Mouse (Mus musculus): ENCODE measurements at regions not wholly inside any gene's neighbourhood (a gene's known extent, or its start where the extent isn't known, plus 50 kb on each side); places are given as distances from the start of the nearest gene placed in this dataset.

- Histone ChIP-seq H3K4me3 (no peak overlapping the region), H3K36me3 (no peaks in the 10 kb centered on the region), H3K4me1 (no peaks in the 10 kb centered on the region), H3K9me3 (no peaks in the 10 kb centered on the region), H3K4me2 (replicated peaks) (no peak overlapping the region), H3K27me3 (no peaks in the 10 kb centered on the region), H3K9ac (replicated peaks) (no peak overlapping the region), H3K27ac (replicated peaks) (no peak overlapping the region)
- WGBS, result 87% methylated on average over 8 of the region's 8 CpGs
- no peak for ATAC-seq (replicated peaks)
Measured at GRCm38 (mm10) chr15:63603100-63603714, 241.8 kb downstream of the Gsdmc2 start.

DNA sequence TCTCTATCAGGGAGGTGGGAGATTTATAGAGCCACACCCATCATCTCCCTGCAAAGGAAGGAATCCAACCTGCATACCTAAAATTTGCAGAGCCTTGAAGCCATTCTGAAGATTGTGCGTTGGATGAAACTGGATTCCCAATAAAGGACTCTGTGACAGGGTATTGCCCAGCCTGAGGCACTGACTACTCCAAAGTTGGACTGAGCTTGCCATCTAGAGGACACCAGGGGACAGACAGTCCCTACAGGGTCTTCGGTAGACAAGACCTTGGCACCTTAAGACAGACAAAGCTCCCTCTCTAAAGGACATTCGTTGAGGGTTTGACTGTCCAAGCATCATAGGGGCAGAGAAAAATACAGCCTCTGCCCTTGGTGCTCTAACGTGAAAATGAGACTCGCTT, 243.4 kb downstream of the Gsdmc2 start:
- peak; percentile 83 for ATAC-seq (replicated peaks)
- no peaks in the 10 kb centered on the region for H3K36me3 ChIP-seq
- H3K27ac ChIP-seq (replicated peaks), result no peak overlapping the region
- H3K4me3 ChIP-seq, result no peak overlapping the region
- H3K9ac ChIP-seq (replicated peaks), result no peak overlapping the region
- H3K27me3 ChIP-seq, result no peaks in the 10 kb centered on the region
- H3K4me2 ChIP-seq (replicated peaks), result no peak overlapping the region
- H3K9me3 ChIP-seq, result no peaks in the 10 kb centered on the region
- WGBS, result 49% methylated on average over 5 of the region's 5 CpGs
- H3K4me1 ChIP-seq, result no peaks in the 10 kb centered on the region

- 97% methylated on average over 5 of the region's 5 CpGs for WGBS
- no peak for ATAC-seq (replicated peaks)
Measured at GRCm38 (mm10) chr15:63592758-63593463, 252.1 kb downstream of the Gsdmc2 start.

GRCm38 (mm10) chr15:63559293-63559692, 285.7 kb downstream of the Gsdmc2 start:
- no peak overlapping the region for H3K9ac ChIP-seq (replicated peaks)
- H3K4me2 ChIP-seq (replicated peaks), result no peak overlapping the region
- no peaks in the 10 kb centered on the region for H3K36me3 ChIP-seq
- no peaks in the 10 kb centered on the region for H3K9me3 ChIP-seq
- WGBS, result 79% methylated on average over 2 of the region's 2 CpGs
- H3K27ac ChIP-seq (replicated peaks), result no peak overlapping the region
- H3K27me3 ChIP-seq, result no peaks in the 10 kb centered on the region
- no peak for ATAC-seq (replicated peaks)
- no peak overlapping the region for H3K4me3 ChIP-seq
- no peaks in the 10 kb centered on the region for H3K4me1 ChIP-seq

More at GRCm38 (mm10) chr15:63592758-63593463, 252.1 kb downstream of the Gsdmc2 start:
- Histone ChIP-seq H3K4me2 (replicated peaks) (no peak overlapping the region), H3K27ac (replicated peaks) (no peak overlapping the region), H3K9me3 (no peaks in the 10 kb centered on the region), H3K36me3 (no peaks in the 10 kb centered on the region), H3K4me3 (no peak overlapping the region), H3K4me1 (no peaks in the 10 kb centered on the region), H3K9ac (replicated peaks) (no peak overlapping the region), H3K27me3 (no peaks in the 10 kb centered on the region)

GRCm38 (mm10) chr15:63558691-63559090, 286.3 kb downstream of the Gsdmc2 start:
- Histone ChIP-seq H3K4me3 (no peak overlapping the region), H3K4me1 (no peaks in the 10 kb centered on the region), H3K9ac (replicated peaks) (no peak overlapping the region), H3K4me2 (replicated peaks) (no peak overlapping the region), H3K36me3 (no peaks in the 10 kb centered on the region), H3K27ac (replicated peaks) (no peak overlapping the region), H3K27me3 (no peaks in the 10 kb centered on the region), H3K9me3 (no peaks in the 10 kb centered on the region)
- WGBS, result 96% methylated on average over 1 of the region's 1 CpGs
- ATAC-seq (replicated peaks), result no peak

DNA sequence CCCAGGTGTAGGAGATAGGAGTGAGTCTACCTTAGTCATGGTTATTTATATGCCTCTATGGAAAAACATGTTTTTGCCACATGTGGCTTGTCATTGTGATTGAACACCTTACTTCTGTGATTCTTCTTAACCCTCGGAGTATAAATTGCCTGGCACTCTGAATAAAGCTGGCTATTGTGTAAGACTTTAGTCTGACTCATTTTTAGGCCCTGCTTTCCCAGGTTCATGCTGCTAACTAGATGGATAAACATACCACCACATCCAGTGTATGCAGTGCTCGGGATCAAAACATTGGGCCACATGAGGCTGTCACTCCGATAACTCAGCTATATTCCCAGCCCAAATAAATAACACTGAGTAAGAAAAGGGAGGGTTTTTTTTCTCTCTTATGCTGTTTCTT, 287.2 kb downstream of the Gsdmc2 start:
- Histone ChIP-seq H3K27me3 (no peaks in the 10 kb centered on the region), H3K4me3 (no peak overlapping the region), H3K4me1 (no peaks in the 10 kb centered on the region), H3K27ac (replicated peaks) (no peak overlapping the region), H3K9ac (replicated peaks) (no peak overlapping the region), H3K36me3 (no peaks in the 10 kb centered on the region), H3K4me2 (replicated peaks) (no peak overlapping the region), H3K9me3 (no peaks in the 10 kb centered on the region)
- ATAC-seq (replicated peaks), result no peak
- WGBS, result 75% methylated on average over 3 of the region's 3 CpGs

DNA sequence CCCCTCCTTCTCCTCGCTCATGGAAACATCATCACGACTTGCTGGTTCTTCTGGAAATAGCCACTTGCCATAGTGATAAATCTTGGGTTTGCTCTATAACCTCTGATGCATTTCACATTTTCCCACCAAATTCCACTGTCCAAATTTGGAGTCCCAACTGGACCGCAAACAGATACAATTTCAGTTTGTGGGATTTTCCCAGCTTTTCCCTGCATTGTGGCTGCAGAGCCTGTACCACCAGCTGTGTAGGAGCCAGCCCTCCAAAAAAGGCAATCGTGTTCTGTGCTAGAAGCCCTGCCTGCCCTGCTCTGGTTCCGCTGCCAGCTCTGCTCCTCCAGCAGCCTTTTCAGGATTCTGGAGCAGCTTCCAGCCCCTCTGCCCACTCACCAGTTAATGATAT, 291.4 kb downstream of the Gsdmc2 start:
- no peaks in the 10 kb centered on the region for H3K36me3 ChIP-seq
- no peak overlapping the region for H3K4me3 ChIP-seq
- no peaks in the 10 kb centered on the region for H3K9me3 ChIP-seq
- ATAC-seq (replicated peaks), result no peak
- H3K4me1 ChIP-seq, result no peaks in the 10 kb centered on the region
- WGBS, result 57% methylated on average over 5 of the region's 5 CpGs
- H3K4me2 ChIP-seq (replicated peaks), result no peak overlapping the region
- no peak overlapping the region for H3K9ac ChIP-seq (replicated peaks)
- no peaks in the 10 kb centered on the region for H3K27me3 ChIP-seq
- H3K27ac ChIP-seq (replicated peaks), result no peak overlapping the region

DNA sequence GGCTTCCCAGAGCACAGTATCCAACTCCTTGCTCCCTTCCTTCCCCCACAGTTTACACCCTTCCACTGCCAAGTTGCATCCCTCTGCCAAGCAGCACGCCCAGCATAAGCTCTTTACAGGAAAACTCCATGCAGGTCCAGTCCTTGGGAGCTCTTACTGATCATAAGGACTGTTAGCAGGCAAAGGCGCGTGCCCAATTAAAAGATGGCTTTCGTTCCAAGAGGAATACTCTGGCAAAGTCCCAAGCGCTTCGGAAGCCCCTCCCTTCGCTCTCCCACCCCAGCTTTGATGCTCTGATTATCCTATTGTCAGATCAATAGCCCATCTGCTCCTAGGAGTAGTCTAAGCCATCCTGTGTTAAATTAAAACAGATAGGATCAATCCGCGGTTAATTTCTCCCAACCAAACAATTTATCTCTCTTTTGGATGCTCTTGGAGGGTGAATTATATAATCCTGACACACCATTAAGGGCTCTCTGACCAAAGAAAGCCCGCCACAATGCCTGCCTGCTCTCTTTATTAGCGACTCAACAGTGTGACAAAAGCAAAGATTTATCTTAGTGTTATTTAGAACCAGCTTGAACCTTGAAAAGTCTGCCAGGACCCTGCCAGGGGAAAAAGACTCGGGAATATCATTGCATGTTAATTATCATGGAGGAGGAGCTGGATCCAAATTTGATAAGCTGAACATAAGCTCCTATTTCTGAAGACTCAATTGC, 312.5 kb downstream of the Gsdmc2 start:
- Histone ChIP-seq H3K27ac (replicated peaks) (peak overlapping the region; percentile 86), H3K36me3 (no peaks in the 10 kb centered on the region), H3K4me2 (replicated peaks) (peak overlapping the region; percentile 34), H3K9ac (replicated peaks) (no peak overlapping the region), H3K27me3 (no peaks in the 10 kb centered on the region), H3K4me3 (peak overlapping the region; percentile 8), H3K9me3 (no peaks in the 10 kb centered on the region), H3K4me1 (peaks cover 22% of the 10 kb centered on the region)
- WGBS, result 16% methylated on average over 12 of the region's 12 CpGs
- ATAC-seq (replicated peaks), result peak; percentile 96

DNA sequence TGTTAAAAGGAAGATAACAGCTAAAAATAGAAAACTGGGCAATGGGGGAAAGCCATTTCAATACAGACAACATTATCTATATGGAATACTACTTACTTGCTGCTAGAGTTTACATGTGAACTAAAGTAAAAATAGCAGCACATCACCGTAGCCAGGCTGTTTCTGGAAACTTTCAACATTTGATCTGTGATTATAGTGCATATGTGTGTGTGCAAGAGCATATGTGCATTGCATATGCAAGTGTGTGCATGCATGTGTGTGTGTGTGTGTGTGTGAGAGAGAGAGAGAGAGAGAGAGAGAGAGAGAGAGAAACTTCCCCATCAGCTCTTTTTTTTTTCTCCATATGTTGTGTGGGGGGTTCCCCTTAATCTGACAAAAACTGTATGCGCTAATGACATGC, 317.7 kb downstream of the Gsdmc2 start:
- Histone ChIP-seq H3K27me3 (no peaks in the 10 kb centered on the region), H3K9me3 (no peaks in the 10 kb centered on the region), H3K4me3 (no peak overlapping the region), H3K4me1 (peaks cover 12% of the 10 kb centered on the region), H3K36me3 (no peaks in the 10 kb centered on the region), H3K4me2 (replicated peaks) (no peak overlapping the region), H3K27ac (replicated peaks) (no peak overlapping the region), H3K9ac (replicated peaks) (no peak overlapping the region)
- WGBS, result 77% methylated on average over 2 of the region's 2 CpGs
- ATAC-seq (replicated peaks), result peak; percentile 60; the same call in 1 of the 2 replicates

- Histone ChIP-seq H3K4me2 (replicated peaks) (no peak overlapping the region), H3K4me3 (no peak overlapping the region), H3K27ac (replicated peaks) (no peak overlapping the region), H3K4me1 (peaks cover 7% of the 10 kb centered on the region), H3K36me3 (no peaks in the 10 kb centered on the region), H3K27me3 (no peaks in the 10 kb centered on the region), H3K9ac (replicated peaks) (no peak overlapping the region), H3K9me3 (no peaks in the 10 kb centered on the region)
- 69% methylated on average over 2 of the region's 2 CpGs for WGBS
- peak; percentile 64; the same call in 1 of the 2 replicates for ATAC-seq (replicated peaks)
Measured at GRCm38 (mm10) chr15:63526820-63527219, 318.2 kb downstream of the Gsdmc2 start.

- ATAC-seq (replicated peaks), result no peak
- H3K36me3 ChIP-seq, result no peaks in the 10 kb centered on the region
- H3K4me3 ChIP-seq, result no peak overlapping the region
- H3K9me3 ChIP-seq, result no peaks in the 10 kb centered on the region
- H3K27ac ChIP-seq (replicated peaks), result no peak overlapping the region
- H3K27me3 ChIP-seq, result no peaks in the 10 kb centered on the region
- no peak overlapping the region for H3K4me2 ChIP-seq (replicated peaks)
- H3K4me1 ChIP-seq, result no peaks in the 10 kb centered on the region
- H3K9ac ChIP-seq (replicated peaks), result no peak overlapping the region
- WGBS, result 70% methylated on average over 3 of the region's 3 CpGs
Measured at GRCm38 (mm10) chr15:63517301-63517700, 327.7 kb downstream of the Gsdmc2 start.

GRCm38 (mm10) chr15:63500453-63500852, 344.5 kb downstream of the Gsdmc2 start:
- Histone ChIP-seq H3K9me3 (no peaks in the 10 kb centered on the region), H3K27ac (replicated peaks) (no peak overlapping the region), H3K9ac (replicated peaks) (no peak overlapping the region), H3K4me1 (no peaks in the 10 kb centered on the region), H3K4me3 (no peak overlapping the region), H3K36me3 (no peaks in the 10 kb centered on the region), H3K27me3 (no peaks in the 10 kb centered on the region), H3K4me2 (replicated peaks) (no peak overlapping the region)
- no peak for ATAC-seq (replicated peaks)
- WGBS, result 68% methylated on average over 1 of the region's 1 CpGs

Measured in forebrain, embryonic 15.5 days (tissue).